Mouse (Mus musculus): ENCODE measurements at regions not wholly inside any gene's neighbourhood (a gene's known extent, or its start where the extent isn't known, plus 50 kb on each side); places are given as distances from the start of the nearest gene placed in this dataset.

DNA sequence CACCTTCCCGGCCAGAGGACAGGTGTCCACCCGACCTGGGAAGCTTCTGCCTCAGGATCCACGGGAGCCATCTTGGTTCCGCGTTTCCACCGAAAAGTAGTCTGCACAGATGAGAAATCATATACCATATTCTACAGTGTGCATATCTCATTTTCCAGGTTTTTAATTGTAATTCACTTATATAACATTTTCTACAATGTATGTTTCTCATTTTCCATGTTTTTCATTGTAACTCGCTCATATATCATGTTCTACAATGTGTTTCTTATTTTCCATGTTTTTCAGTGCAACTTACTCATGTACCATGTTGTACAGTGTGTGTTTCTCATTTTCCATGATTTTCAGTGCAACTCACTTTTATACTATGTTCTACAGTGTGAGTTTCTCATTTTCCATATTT lies 65.4 kb upstream of the Rab39b start:
- Histone ChIP-seq H3K27me3 (replicated peaks) (no peaks in the 10 kb centered on the region), H3K36me3 (replicated peaks; ENCODE audit: low read length) (no peaks in the 10 kb centered on the region), H3K4me3 (replicated peaks) (no peak overlapping the region), H3K9me3 (no peaks in the 10 kb centered on the region), H3K4me1 (no peaks in the 10 kb centered on the region)
- TF ChIP-seq FLI1 (IDR thresholded peaks at IDR 0.05; ENCODE audit: low read length) (no peak), GATA1 (IDR thresholded peaks at IDR 0.05; ENCODE audit: borderline replicate concordance, low read length) (no peak)
